Mouse (Mus musculus) embryonic fibroblast, embryonic 13.5 days (primary cell): Measurements from ENCODE around the gene Cacul1. TPM values are rescaled to one million over a fixed set of nuclear protein-coding genes. Genes with fewer than 3 reads are reported as not detected.

Experiments used
- H3K27ac ChIP-seq: 2 replicates; pipeline ENCODE4 v1.5.1; 2012; ENCODE audit warnings: low read length, control low read depth, inconsistent platforms; ENCODE audit not compliant: insufficient read depth
- H3K4me1 ChIP-seq: 2 replicates; pipeline ENCODE4 v1.6.1; 2011; ENCODE audit warnings: low read length; ENCODE audit not compliant: control insufficient read depth, insufficient read depth
- H3K4me3 ChIP-seq: 2 replicates; pipeline ENCODE4 v1.5.1; 2011; ENCODE audit warnings: mild to moderate bottlenecking, control low read depth, low read length; ENCODE audit not compliant: insufficient read depth
- CTCF ChIP-seq: IDR thresholded peaks from 2 replicates; pipeline ENCODE4 v1.5.1; 2011; ENCODE audit warnings: mild to moderate bottlenecking, control low read depth, low read length, moderate library complexity, borderline replicate concordance; ENCODE audit not compliant: insufficient read depth
- POLR2A ChIP-seq: IDR thresholded peaks from 2 replicates; pipeline ENCODE4 v1.6.1; 2011; ENCODE audit warnings: low read depth, mild to moderate bottlenecking, control low read depth, low read length, moderate library complexity
- polyA plus RNA-seq: library from polyadenylated mRNA; stranded (reverse); fragments of >200 nt; gene quantifications from 2 replicates; pipeline ENCODE4 v1.2.4, GENCODE M21; 2011; ENCODE audit warnings: low read depth; ENCODE audit not compliant: missing spikeins, insufficient read length

Cacul1 gene
- polyA plus RNA-seq, 1 experiment, result 52.6 TPM

DNA sequence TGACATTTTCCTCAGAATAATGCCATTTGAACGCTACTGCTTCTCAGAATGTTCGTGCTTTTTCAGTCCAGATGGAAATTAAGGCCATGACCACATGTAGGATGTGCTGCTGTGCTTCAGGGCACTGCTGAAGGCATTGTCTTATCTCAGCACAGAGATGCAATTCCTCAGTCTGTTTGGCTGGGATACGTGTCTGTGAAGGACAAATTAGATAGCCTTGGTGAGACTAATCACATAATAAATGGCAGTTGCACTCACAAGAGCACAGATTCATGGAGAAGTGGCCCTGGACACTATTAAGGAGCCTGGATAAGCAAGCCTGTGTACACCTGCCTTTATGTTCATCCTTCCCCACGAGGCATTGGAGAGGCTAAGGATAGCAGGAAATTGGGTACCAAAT lies 83.7 kb downstream of the Cacul1 start:
- TF ChIP-seq POLR2A (no peak), CTCF (no peak)
- peaks cover 5% of the 10 kb centered on the region for H3K4me1 ChIP-seq
- H3K27ac ChIP-seq, result no peak overlapping the region
- no peak overlapping the region for H3K4me3 ChIP-seq

DNA sequence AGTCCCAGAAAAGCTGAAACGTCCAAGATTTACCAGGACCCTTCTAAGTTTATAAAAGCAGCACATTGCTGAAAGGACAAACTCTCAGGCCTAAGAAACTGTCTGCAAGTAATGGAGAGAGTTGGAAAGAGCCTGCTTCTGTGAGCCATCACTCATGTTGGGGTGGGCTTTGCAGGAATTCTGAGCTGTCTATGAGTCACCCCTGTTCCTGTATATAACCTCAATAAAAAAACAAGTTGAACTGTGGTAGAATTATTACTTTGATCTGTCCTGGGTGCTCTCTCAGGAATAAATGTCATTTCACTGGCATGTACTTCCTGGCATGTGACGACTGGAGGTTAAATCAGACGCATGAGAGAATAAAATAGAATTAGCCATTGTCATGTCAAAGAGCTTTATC lies 85.1 kb downstream of the Cacul1 start:
- H3K4me3 ChIP-seq, result no peak overlapping the region
- no peak for TF ChIP-seq CTCF
- TF ChIP-seq POLR2A, result no peak
- peaks cover 5% of the 10 kb centered on the region for H3K4me1 ChIP-seq
- H3K27ac ChIP-seq, result no peak overlapping the region

DNA sequence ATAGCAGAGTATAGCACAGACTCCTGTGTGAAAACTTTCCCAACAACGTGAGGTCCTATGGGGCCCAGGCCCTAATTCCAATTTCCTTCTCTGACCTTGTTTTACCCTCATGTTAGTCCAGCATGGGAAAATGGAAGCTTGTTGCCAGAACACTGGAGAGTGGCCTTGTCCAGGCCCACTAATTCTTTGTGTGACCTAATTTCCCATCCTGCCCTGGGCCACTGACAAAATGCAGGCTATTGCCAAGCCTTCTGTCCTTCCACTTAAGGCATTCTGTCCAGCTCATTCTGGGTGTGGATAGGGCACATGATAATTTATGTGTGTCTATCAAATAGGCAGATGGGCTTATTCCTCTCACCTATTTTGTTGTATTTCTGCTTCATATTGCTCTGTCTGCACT lies 91.3 kb downstream of the Cacul1 start:
- Histone ChIP-seq H3K4me1 (no peaks in the 10 kb centered on the region), H3K4me3 (no peak overlapping the region), H3K27ac (no peak overlapping the region)
- no peak for TF ChIP-seq POLR2A
- TF ChIP-seq CTCF, result no peak

DNA sequence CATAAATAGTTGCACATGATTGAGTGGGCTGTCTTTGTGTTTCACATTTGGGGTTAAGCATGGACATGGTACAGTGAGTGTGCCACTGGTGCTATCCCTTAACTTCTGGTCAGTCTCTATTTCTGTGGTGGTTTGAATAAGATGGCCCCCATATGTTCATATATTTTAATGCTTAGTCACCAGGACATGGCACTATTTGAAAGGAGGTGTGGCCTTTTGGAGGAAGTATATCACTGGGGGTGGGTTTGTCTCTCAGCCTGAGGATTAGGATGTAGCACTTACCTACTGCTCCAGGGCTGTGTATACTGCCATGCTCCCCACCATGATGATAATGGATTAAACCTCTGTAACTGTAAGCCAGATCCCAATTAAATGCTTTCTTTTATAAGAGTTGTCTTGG lies 95.6 kb downstream of the Cacul1 start:
- Histone ChIP-seq H3K27ac (no peak overlapping the region), H3K4me1 (no peaks in the 10 kb centered on the region), H3K4me3 (no peak overlapping the region)
- TF ChIP-seq POLR2A (no peak), CTCF (no peak)

DNA sequence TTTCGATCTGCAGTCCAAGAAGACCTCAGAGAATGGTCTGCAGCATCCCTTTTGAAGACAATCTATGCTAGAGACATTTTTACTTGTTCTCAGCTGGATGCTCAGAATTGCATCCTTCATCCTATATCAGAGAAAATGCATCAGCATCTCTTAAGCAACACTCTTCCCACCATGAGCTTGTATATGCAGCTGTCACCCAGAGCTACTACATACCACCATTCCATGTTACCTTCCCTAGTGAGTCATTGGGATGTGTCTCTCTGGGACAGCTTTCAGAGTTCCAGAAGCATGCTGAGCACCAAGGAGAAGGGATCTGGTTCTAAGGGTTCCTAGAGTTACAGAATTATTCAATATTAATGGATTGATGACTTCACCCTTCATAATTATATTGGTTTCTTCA lies 102.0 kb downstream of the Cacul1 start:
- H3K4me1 ChIP-seq, result no peaks in the 10 kb centered on the region; the same call in 1 of the 2 replicates
- no peak overlapping the region for H3K27ac ChIP-seq
- no peak overlapping the region for H3K4me3 ChIP-seq
- TF ChIP-seq CTCF (no peak), POLR2A (no peak)

DNA sequence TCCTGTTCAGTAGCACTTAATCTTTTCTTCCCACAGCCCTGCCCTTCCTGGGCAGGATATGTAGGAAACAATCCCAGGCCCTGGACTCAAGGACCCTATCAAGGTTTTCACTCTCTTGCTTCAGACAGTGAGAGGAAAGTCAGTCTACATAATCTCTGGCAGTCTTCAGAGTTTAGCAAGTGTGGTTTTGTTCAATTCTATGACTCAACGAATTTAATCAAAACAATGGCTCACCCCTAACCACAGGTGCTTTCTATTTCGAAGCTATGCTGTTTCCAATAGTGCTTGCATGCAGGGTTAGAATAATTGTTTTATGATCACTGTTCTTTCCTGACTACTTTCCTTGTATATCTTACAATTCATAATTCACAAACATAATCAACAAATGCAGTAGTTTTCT lies 103.0 kb downstream of the Cacul1 start:
- no peak overlapping the region for H3K4me3 ChIP-seq
- no peak for TF ChIP-seq POLR2A
- no peak for TF ChIP-seq CTCF
- no peaks in the 10 kb centered on the region; the same call in 1 of the 2 replicates for H3K4me1 ChIP-seq
- no peak overlapping the region for H3K27ac ChIP-seq

Other genes starting within 250 kb of the Cacul1 start
- gene Prlhr, start 112.7 kb downstream of the Cacul1 start, polyA plus RNA-seq, result not detected in 2 replicates
- gene Nanos1, start 175.0 kb upstream of the Cacul1 start, polyA plus RNA-seq, result 3.5 and 4.1 TPM in 2 replicates
- gene Eif3a, start 209.6 kb upstream of the Cacul1 start, polyA plus RNA-seq, result 303 and 321 TPM in 2 replicates
- 42.2 and 55.9 TPM in 2 replicates for gene Fam45a, start 230.6 kb upstream of the Cacul1 start, polyA plus RNA-seq